Mouse (Mus musculus) MEL (cell line): Measurements from ENCODE around the gene Tapbpl. TPM values are rescaled to one million over a fixed set of nuclear protein-coding genes. Genes with fewer than 3 reads are reported as not detected.
A peak's percentile ranks its signal among the peaks of the same experiment; 100 is the strongest.

Source experiments
- DNase-seq: peaks from one replicate; pipeline ENCODE4 v3.0.0; 2011; ENCODE audit warnings: low read depth, low spot score
- H3K27ac ChIP-seq: 2 replicates; pipeline ENCODE4 v1.5.1; 2012; ENCODE audit warnings: low read depth, mild to moderate bottlenecking, control low read depth, low read length, moderate library complexity; ENCODE audit not compliant: control insufficient read depth
- H3K27me3 ChIP-seq, 2 experiments: fragments of 150-350 bp in 1 of 2; sonication (generic) in 1 of 2; 2 replicates each; pipeline ENCODE4 v1.6.1; 2012; ENCODE audit warnings: low read length in 2 of 2, mild to moderate bottlenecking in 2 of 2, improper control_type of control experiment in 1 of 2, moderate library complexity in 1 of 2; ENCODE audit not compliant: insufficient read depth in 2 of 2, control insufficient read depth in 1 of 2
- H3K36me3 ChIP-seq, 2 experiments: 2 replicates each; pipeline ENCODE4 v1.6.1; 2012 to 2014; ENCODE audit warnings: low read length in 2 of 2, improper control_type of control experiment in 1 of 2, inconsistent platforms in 1 of 2, mild to moderate bottlenecking in 1 of 2; ENCODE audit not compliant: insufficient read depth in 2 of 2, control insufficient read depth in 1 of 2
- H3K4me1 ChIP-seq, 2 experiments: fragments of 150-350 bp in 1 of 2; sonication (generic) in 1 of 2; 2 replicates each; pipeline ENCODE4 v1.6.1; 2012; ENCODE audit warnings: low read length in 2 of 2, improper control_type of control experiment in 1 of 2, mild to moderate bottlenecking in 1 of 2; ENCODE audit not compliant: insufficient read depth in 2 of 2, control insufficient read depth in 1 of 2
- H3K4me3 ChIP-seq, 2 experiments: fragments of 150-350 bp in 1 of 2; sonication (generic) in 1 of 2; 2 replicates each; pipeline ENCODE4 v1.5.1; 2012; ENCODE audit warnings: low read depth in 2 of 2, low read length in 2 of 2, mild to moderate bottlenecking in 2 of 2, moderate library complexity in 2 of 2, control low read depth in 1 of 2, improper control_type of control experiment in 1 of 2; ENCODE audit not compliant: control insufficient read depth in 1 of 2, insufficient read depth in 1 of 2
- H3K79me2 ChIP-seq: 2 replicates; pipeline ENCODE4 v1.6.1; 2012; ENCODE audit warnings: mild to moderate bottlenecking, low read length, moderate library complexity; ENCODE audit not compliant: control insufficient read depth, poor library complexity, insufficient read depth
- H3K9ac ChIP-seq: 2 replicates; pipeline ENCODE4 v1.6.1; 2012; ENCODE audit warnings: low read depth, mild to moderate bottlenecking, control low read depth, low read length, moderate library complexity; ENCODE audit not compliant: control insufficient read depth, poor library complexity, severe bottlenecking
- H3K9me3 ChIP-seq: fragments of 150-350 bp; sonication (generic); replicated peaks from 2 replicates; pipeline ENCODE4 v1.6.1; 2012; ENCODE audit warnings: mild to moderate bottlenecking, low read length, improper control_type of control experiment, moderate library complexity; ENCODE audit not compliant: insufficient read depth
- BHLHE40 ChIP-seq: IDR thresholded peaks from 2 replicates; pipeline ENCODE4 v1.6.1; 2012; ENCODE audit warnings: low read depth, mild to moderate bottlenecking, inconsistent platforms, low read length, improper control_type of control experiment, borderline replicate concordance
- CHD1 ChIP-seq: IDR thresholded peaks from 2 replicates; pipeline ENCODE4 v1.6.1; 2012; ENCODE audit warnings: low read depth, mild to moderate bottlenecking, inconsistent platforms, low read length, improper control_type of control experiment
- CTCF ChIP-seq, 3 experiments: IDR thresholded peaks in 2 of 3; conservative IDR thresholded peaks in 1 of 3; 2 replicates each; pipeline ENCODE4 v1.5.1; 2011 to 2012; ENCODE audit warnings: low read length in 3 of 3, low read depth in 2 of 3, mild to moderate bottlenecking in 2 of 3, improper control_type of control experiment in 1 of 3, inconsistent platforms in 1 of 3, mixed read lengths in 1 of 3, moderate library complexity in 1 of 3; ENCODE audit not compliant: control insufficient read depth in 1 of 3, insufficient read depth in 1 of 3, poor library complexity in 1 of 3, severe bottlenecking in 1 of 3
- ELF1 ChIP-seq: IDR thresholded peaks from 2 replicates; pipeline ENCODE4 v1.6.1; 2014; ENCODE audit warnings: low read depth, mild to moderate bottlenecking, inconsistent platforms, low read length, improper control_type of control experiment, moderate library complexity
- ETS1 ChIP-seq: IDR thresholded peaks from 2 replicates; pipeline ENCODE4 v1.6.1; 2012; ENCODE audit warnings: low read depth, mild to moderate bottlenecking, inconsistent platforms, low read length, improper control_type of control experiment, moderate library complexity
- KAT2A ChIP-seq: conservative IDR thresholded peaks from 2 replicates; pipeline ENCODE4 v1.6.1; 2012; ENCODE audit warnings: low read depth, low read length, improper control_type of control experiment, inconsistent platforms
- MAFK ChIP-seq: IDR thresholded peaks from 2 replicates; pipeline ENCODE4 v1.6.1; 2011; ENCODE audit warnings: low read depth, mild to moderate bottlenecking, low read length, improper control_type of control experiment, borderline replicate concordance
- MAX ChIP-seq: IDR thresholded peaks from 2 replicates; pipeline ENCODE4 v1.6.1; 2011; ENCODE audit warnings: low read length, improper control_type of control experiment
- MAZ ChIP-seq: IDR thresholded peaks from 2 replicates; pipeline ENCODE4 v1.6.1; 2012; ENCODE audit warnings: low read depth, mild to moderate bottlenecking, inconsistent platforms, low read length, improper control_type of control experiment
- MXI1 ChIP-seq: IDR thresholded peaks from 2 replicates; pipeline ENCODE4 v1.6.1; 2011; ENCODE audit warnings: mild to moderate bottlenecking, low read depth, low read length, improper control_type of control experiment
- MYC ChIP-seq: IDR thresholded peaks from 2 replicates; pipeline ENCODE4 v1.6.1; 2011; ENCODE audit warnings: low read depth, mild to moderate bottlenecking, low read length, improper control_type of control experiment, moderate library complexity
- NELFE ChIP-seq: IDR thresholded peaks from 2 replicates; pipeline ENCODE4 v1.6.1; 2011; ENCODE audit warnings: low read depth, low read length, improper control_type of control experiment
- NRF1 ChIP-seq: IDR thresholded peaks from 2 replicates; pipeline ENCODE4 v1.6.1; 2014; ENCODE audit warnings: low read depth, mild to moderate bottlenecking, inconsistent platforms, low read length, improper control_type of control experiment, moderate library complexity; ENCODE audit not compliant: poor library complexity, insufficient read depth, severe bottlenecking
- POLR2A ChIP-seq, 2 experiments: IDR thresholded peaks; 2 replicates each; pipeline ENCODE4 v1.6.1; 2011 to 2012; ENCODE audit warnings: low read length in 2 of 2, mild to moderate bottlenecking in 2 of 2, control low read depth in 1 of 2, improper control_type of control experiment in 1 of 2, low read depth in 1 of 2, moderate library complexity in 1 of 2; ENCODE audit not compliant: control insufficient read depth in 1 of 2, insufficient read depth in 1 of 2, poor library complexity in 1 of 2
- POLR2AphosphoS2 ChIP-seq: IDR thresholded peaks from 2 replicates; pipeline ENCODE4 v1.6.1; 2011; ENCODE audit warnings: low read length, improper control_type of control experiment
- POLR2AphosphoS5 ChIP-seq: IDR thresholded peaks from 2 replicates; pipeline ENCODE4 v1.6.1; 2012; ENCODE audit warnings: low read depth, borderline replicate concordance, mild to moderate bottlenecking, inconsistent platforms, low read length, moderate library complexity, mixed read lengths
- RAD21 ChIP-seq: IDR thresholded peaks from 2 replicates; pipeline ENCODE4 v1.6.1; 2011; ENCODE audit warnings: mild to moderate bottlenecking, low read depth, low read length, improper control_type of control experiment
- SIN3A ChIP-seq: IDR thresholded peaks from 2 replicates; pipeline ENCODE4 v1.6.1; 2012; ENCODE audit warnings: low read length, improper control_type of control experiment, inconsistent platforms
- SMC3 ChIP-seq: IDR thresholded peaks from 2 replicates; pipeline ENCODE4 v1.6.1; 2011; ENCODE audit warnings: low read depth, low read length, improper control_type of control experiment
- TBP ChIP-seq: IDR thresholded peaks from 2 replicates; pipeline ENCODE4 v1.8.0; 2011; ENCODE audit warnings: low read depth, low read length, improper control_type of control experiment
- TCF12 ChIP-seq: IDR thresholded peaks from 2 replicates; pipeline ENCODE4 v1.6.1; 2014; ENCODE audit warnings: low read depth, mild to moderate bottlenecking, inconsistent platforms, low read length, improper control_type of control experiment, moderate library complexity
- ZC3H11A ChIP-seq: IDR thresholded peaks from 2 replicates; pipeline ENCODE4 v1.6.1; 2012; ENCODE audit warnings: low read depth, mild to moderate bottlenecking, inconsistent platforms, low read length, improper control_type of control experiment
- ZKSCAN1 ChIP-seq: IDR thresholded peaks from 2 replicates; pipeline ENCODE4 v1.6.1; 2012; ENCODE audit warnings: low read depth, mild to moderate bottlenecking, inconsistent platforms, low read length, improper control_type of control experiment, moderate library complexity
- ZMIZ1 ChIP-seq: IDR thresholded peaks from 2 replicates; pipeline ENCODE4 v1.6.1; 2012; ENCODE audit warnings: low read depth, mild to moderate bottlenecking, inconsistent platforms, low read length, improper control_type of control experiment, moderate library complexity
- ZNF384 ChIP-seq: IDR thresholded peaks from 2 replicates; pipeline ENCODE4 v1.6.1; 2012; ENCODE audit warnings: low read depth, mild to moderate bottlenecking, inconsistent platforms, low read length, improper control_type of control experiment
- polyA plus RNA-seq, 2 experiments: library from polyadenylated mRNA; stranded (reverse) in 1 of 2; unstranded in 1 of 2; fragments of >175 nt in 1 of 2; fragments of >200 nt in 1 of 2; gene quantifications; 2 replicates each; pipeline versions ENCODE4 v1.2.1 to v1.2.4; 2012; ENCODE audit warnings: low replicate concordance in 2 of 2, low read depth in 1 of 2; ENCODE audit not compliant: insufficient read length in 2 of 2, insufficient read depth in 1 of 2, missing spikeins in 1 of 2
- total RNA-seq: library from RNA; depleted of rRNA; stranded (reverse); fragments of 300-350 nt; gene quantifications from 2 replicates; pipeline ENCODE4 v1.2.3, GENCODE M21; 2012

Tapbpl gene
- total and polyA plus RNA-seq, 3 experiments = 2.5 to 5.2 TPM; not detected in 1

GRCm38 (mm10) chr6:125274841-125275563 is 43.3 kb upstream of the Tapbpl start (continued):
- TF ChIP-seq KAT2A (no peak), NRF1 (no peak), ZMIZ1 (no peak), POLR2AphosphoS2 (no peak), NELFE (no peak), ZC3H11A (peak; percentile 56), MAFK (no peak; the same call in 1 of the 2 replicates), BHLHE40 (no peak), MAX (no peak), SMC3 (peak; percentile 83), TBP (no peak)

- Histone ChIP-seq H3K27ac (no peak overlapping the region), H3K79me2 (no peaks in the 10 kb centered on the region)
Observed at GRCm38 (mm10) chr6:125272228-125272785, 40.6 kb upstream of the Tapbpl start.

GRCm38 (mm10) chr6:125271455-125272227 is 40.0 kb upstream of the Tapbpl start:
- H3K4me3 ChIP-seq = peak overlapping the region; percentile 38 to 46
- H3K79me2 ChIP-seq = no peaks in the 10 kb centered on the region
- H3K27me3 ChIP-seq = peaks cover 0 to 3% of the 10 kb centered on the region in 2 experiments; a peak in 2 of 4 replicates
- peaks cover 0 to 10% of the 10 kb centered on the region in 2 experiments; a peak in 2 of 4 replicates for H3K4me1 ChIP-seq
- peaks cover 0 to 13% of the 10 kb centered on the region in 2 experiments; a peak in 2 of 4 replicates for H3K36me3 ChIP-seq
- DNase-seq = peak; percentile 94
- no peaks in the 10 kb centered on the region for H3K9me3 ChIP-seq
- peak overlapping the region; percentile 44 for H3K27ac ChIP-seq
- H3K9ac ChIP-seq = peak overlapping the region; percentile 67
- TF ChIP-seq MAZ (peak; percentile 58; the same call in 1 of the 2 replicates), MYC (peak; percentile 98), SMC3 (peak; percentile 90), CTCF (IDR thresholded peaks at IDR 0.05 in 2 of 3, conservative IDR thresholded peaks at IDR 0.05 in 1 of 3; ENCODE audit: control insufficient read depth in 1 of 3, insufficient read depth in 1 of 3, low read depth in 2 of 3, low read length in 3 of 3, poor library complexity in 1 of 3, severe bottlenecking in 1 of 3) (peak; percentile 77 to 99 (median 89)), CHD1 (no peak), BHLHE40 (peak; percentile 83), ZNF384 (no peak), ELF1 (0 out of 2 replicates have a peak, but pooled peaks have one; percentile 20), POLR2A (IDR thresholded peaks at IDR 0.05; ENCODE audit: control insufficient read depth in 1 of 2, insufficient read depth in 1 of 2, low read depth in 1 of 2, low read length in 2 of 2, poor library complexity in 1 of 2) (peak in 1 of 2 experiments; percentile 41; a peak in 1 of 4 replicates), TBP (peak; percentile 39; the same call in 1 of the 2 replicates), POLR2AphosphoS2 (no peak), MXI1 (peak; percentile 98), NRF1 (0 out of 2 replicates have a peak, but pooled peaks have one; percentile 15), NELFE (no peak), ZMIZ1 (no peak), ETS1 (peak; percentile 54), TCF12 (0 out of 2 replicates have a peak, but pooled peaks have one; percentile 25), POLR2AphosphoS5 (no peak), SIN3A (peak; percentile 97), RAD21 (peak; percentile 100)

More at GRCm38 (mm10) chr6:125272228-125272785, 40.6 kb upstream of the Tapbpl start:
- DNase-seq = peak; percentile 19
- Histone ChIP-seq H3K4me3 (peak overlapping the region; percentile 32 to 46), H3K27me3 (peaks cover 0 to 3% of the 10 kb centered on the region in 2 experiments; a peak in 2 of 4 replicates), H3K4me1 (peaks cover 0 to 10% of the 10 kb centered on the region in 2 experiments; a peak in 2 of 4 replicates), H3K9me3 (no peaks in the 10 kb centered on the region), H3K36me3 (peaks cover 0 to 13% of the 10 kb centered on the region in 2 experiments; a peak in 2 of 4 replicates), H3K9ac (peak overlapping the region; percentile 67)
- no peak for TF ChIP-seq ZKSCAN1
